ENCODE assay signal across 8 mouse cellular contexts in the genomic region with DNA sequence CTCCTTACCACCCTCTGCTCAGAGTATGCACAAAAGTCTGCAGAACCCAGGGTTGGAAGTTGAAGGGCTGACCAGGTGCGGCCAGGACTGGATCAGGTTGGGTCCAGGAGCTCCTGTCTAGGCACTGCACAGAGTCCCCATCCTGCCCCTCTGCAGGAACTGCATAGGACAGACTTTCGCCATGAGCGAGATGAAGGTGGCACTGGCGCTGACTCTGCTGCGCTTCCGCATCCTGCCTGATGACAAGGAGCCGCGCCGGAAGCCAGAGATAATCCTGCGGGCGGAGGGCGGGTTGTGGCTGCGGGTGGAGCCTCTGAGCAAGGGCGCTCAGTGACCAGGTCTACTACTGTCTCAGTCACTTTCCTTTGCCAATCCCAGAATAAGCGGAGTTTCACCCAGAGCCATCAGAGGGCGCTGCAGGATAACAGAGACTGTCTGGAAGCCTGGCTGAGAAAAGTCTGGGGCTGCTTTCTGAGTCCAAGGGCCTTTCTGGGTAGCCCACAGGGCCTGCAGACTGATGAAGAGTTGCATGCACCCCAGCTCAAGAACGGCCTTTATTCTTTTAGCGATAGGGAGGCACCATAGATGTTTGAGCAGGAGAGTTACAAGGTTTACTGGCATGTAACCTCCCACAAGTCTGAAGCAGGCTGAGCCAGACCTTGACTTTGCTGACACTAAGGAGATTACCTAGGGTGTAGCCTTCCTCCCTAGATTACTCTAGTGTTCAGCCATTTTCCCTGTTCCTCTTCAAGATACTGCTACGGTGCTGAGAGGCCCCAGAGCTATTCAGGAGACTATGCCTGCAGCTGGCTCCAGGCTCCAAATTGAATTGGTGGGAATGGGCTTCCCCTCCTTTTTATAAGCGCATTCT. TPM values are rescaled to one million over a fixed set of nuclear protein-coding genes. Genes with fewer than 3 reads are reported as not detected.
DNase-seq lines count a peak whose midpoint lies in the region; ATAC-seq and TF ChIP-seq lines count a peak whose summit lies in the region.

No protein-coding gene starts in this region.

- WGBS in heart, embryonic 14.5 days = 12% methylated on average over 20 of the region's 20 CpGs
- 39% methylated on average over 20 of the region's 20 CpGs for WGBS in liver, adult 2 months
- WGBS in stomach, embryonic 15.5 days = 13% methylated on average over 20 of the region's 20 CpGs

- dilution Hi-C loops in CH12.LX (cut with MboI; ENCODE audit: extremely low pct_ligation_motif_present, extremely low pct_unique_long_range_greater_than_20kb, low sequenced_read_pairs) = no loop called here

- H3K4me2 ChIP-seq in CH12.LX (ENCODE audit: insufficient read depth, low read depth, poor library complexity, severe bottlenecking) = peak overlapping the region; percentile 18
- H3K4me2 ChIP-seq in heart, embryonic 14.5 days (ENCODE audit: low read length) = peak overlapping the region; percentile 64
- peak overlapping the region; percentile 51 for H3K4me2 ChIP-seq in stomach, embryonic 15.5 days

- DNase-seq in CH12.LX (ENCODE audit: extremely low read depth) = peak; percentile 98
- peak; percentile 89 for DNase-seq in brain, embryonic 14.5 days (ENCODE audit: low read depth)
- peak; percentile 82 for DNase-seq in kidney, postnatal 10 days
- peak; percentile 54 for DNase-seq in liver, adult 2 months (ENCODE audit: extremely low read depth, low read depth, low spot score)

- in situ Hi-C loops in CH12.LX (cut with MboI; ENCODE audit: low pct_ligation_motif_present, low pct_unique_long_range_greater_than_20kb, low sequenced_read_pairs) = no loop called here

- H3K27me3 ChIP-seq in CH12.LX (replicated peaks) = no peaks in the 10 kb centered on the region
- no peaks in the 10 kb centered on the region for H3K27me3 ChIP-seq in erythroblast, embryonic 14.5 days (ENCODE audit: control insufficient read depth)
- no peaks in the 10 kb centered on the region for H3K27me3 ChIP-seq in heart, embryonic 14.5 days (ENCODE audit: control insufficient read depth, insufficient read depth, low read length)
- H3K27me3 ChIP-seq in liver, adult 2 months (ENCODE audit: control insufficient read depth, insufficient read depth, low read length) = no peaks in the 10 kb centered on the region
- no peaks in the 10 kb centered on the region for H3K27me3 ChIP-seq in stomach, embryonic 15.5 days (replicated peaks)

- peak overlapping the region; percentile 26 for H3K9ac ChIP-seq in CH12.LX (ENCODE audit: insufficient read depth, low read depth)
- peak overlapping the region; percentile 46; the same call in 1 of the 2 replicates for H3K9ac ChIP-seq in heart, embryonic 14.5 days (ENCODE audit: low read length)
- H3K9ac ChIP-seq in liver, adult 2 months (ENCODE audit: low read depth, low read length) = no peak overlapping the region
- no peak overlapping the region for H3K9ac ChIP-seq in stomach, embryonic 15.5 days

- peak; percentile 37 to 91; a peak in 3 of 4 replicates for TF ChIP-seq CTCF in CH12.LX (conservative IDR thresholded peaks at IDR 0.05 in 1 of 2, IDR thresholded peaks at IDR 0.05 in 1 of 2; ENCODE audit: low read depth in 2 of 2, low read length in 2 of 2)
- TF ChIP-seq CTCF in brain, embryonic 14.5 days (IDR thresholded peaks at IDR 0.05; ENCODE audit: borderline replicate concordance, extremely low read depth, insufficient read depth, insufficient read length) = peak; percentile 78
- peak; percentile 73 for TF ChIP-seq CTCF in liver, adult 2 months (IDR thresholded peaks at IDR 0.05; ENCODE audit: low read depth, low read length)

- peak; percentile 92 for TF ChIP-seq RAD21 in CH12.LX (IDR thresholded peaks at IDR 0.05; ENCODE audit: low read depth, low read length)

- H3K36me3 ChIP-seq in CH12.LX (replicated peaks in 1 of 2; ENCODE audit: control insufficient read depth in 1 of 2, insufficient read depth in 1 of 2, low read length in 1 of 2) = peaks cover 8 to 20% of the 10 kb centered on the region in 2 experiments
- no peaks in the 10 kb centered on the region for H3K36me3 ChIP-seq in erythroblast, embryonic 14.5 days (ENCODE audit: control insufficient read depth)
- no peaks in the 10 kb centered on the region for H3K36me3 ChIP-seq in heart, embryonic 14.5 days (ENCODE audit: control insufficient read depth, insufficient read depth, low read length)
- H3K36me3 ChIP-seq in liver, adult 2 months (ENCODE audit: control insufficient read depth, insufficient read depth, low read length) = no peaks in the 10 kb centered on the region
- H3K36me3 ChIP-seq in stomach, embryonic 15.5 days = no peaks in the 10 kb centered on the region

- no peak for TF ChIP-seq EP300 in CH12.LX (IDR thresholded peaks at IDR 0.05; ENCODE audit: low read length)

- H3K4me3 ChIP-seq in CH12.LX (replicated peaks in 1 of 3; ENCODE audit: low read depth in 2 of 3, low read length in 2 of 3, poor library complexity in 1 of 3) = peak overlapping the region; percentile 42 to 72 (median 65)
- H3K4me3 ChIP-seq in erythroblast, embryonic 14.5 days (replicated peaks) = peak overlapping the region; percentile 44
- H3K4me3 ChIP-seq in heart, embryonic 14.5 days (ENCODE audit: control insufficient read depth in 1 of 2, insufficient read depth in 1 of 2, low read depth in 1 of 2, low read length in 2 of 2) = peak overlapping the region; percentile 30 to 41
- peak overlapping the region; percentile 16; the same call in 1 of the 2 replicates for H3K4me3 ChIP-seq in liver, adult 2 months (ENCODE audit: insufficient read depth, low read depth, low read length)
- H3K4me3 ChIP-seq in stomach, embryonic 15.5 days (replicated peaks) = peak overlapping the region; percentile 26; the same call in 1 of the 2 replicates

- no peaks in the 10 kb centered on the region for H3K79me2 ChIP-seq in CH12.LX (replicated peaks; ENCODE audit: control insufficient read depth, extremely low read depth, insufficient read depth, poor library complexity, severe bottlenecking)
- H3K79me2 ChIP-seq in liver, adult 2 months (ENCODE audit: control insufficient read depth, insufficient read depth, low read length) = no peaks in the 10 kb centered on the region

- no peaks in the 10 kb centered on the region for H3K9me3 ChIP-seq in CH12.LX (replicated peaks; ENCODE audit: low read length)
- H3K9me3 ChIP-seq in erythroblast, embryonic 14.5 days (ENCODE audit: control insufficient read depth, low read length) = no peaks in the 10 kb centered on the region
- no peaks in the 10 kb centered on the region for H3K9me3 ChIP-seq in heart, embryonic 14.5 days (ENCODE audit: control insufficient read depth, low read length)
- no peaks in the 10 kb centered on the region for H3K9me3 ChIP-seq in stomach, embryonic 15.5 days

- peak; percentile 64; the same call in 1 of the 2 replicates for TF ChIP-seq POLR2A in CH12.LX (IDR thresholded peaks at IDR 0.05; ENCODE audit: low read depth, low read length)
- TF ChIP-seq POLR2A in brain, embryonic 14.5 days (IDR thresholded peaks at IDR 0.05; ENCODE audit: borderline replicate concordance, extremely low read depth, insufficient read depth, insufficient read length, poor library complexity, severe bottlenecking) = no peak
- no peak for TF ChIP-seq POLR2A in liver, adult 2 months (IDR thresholded peaks at IDR 0.05; ENCODE audit: extremely low read depth, insufficient read depth, low read length)

- H3K27ac ChIP-seq in CH12.LX (ENCODE audit: insufficient read depth, low read depth) = no peak overlapping the region
- H3K27ac ChIP-seq in heart, embryonic 14.5 days (replicated peaks in 1 of 2; ENCODE audit: control insufficient read depth in 1 of 2, insufficient read depth in 1 of 2, low read depth in 2 of 2, low read length in 2 of 2) = no peak overlapping the region
- no peak overlapping the region for H3K27ac ChIP-seq in liver, adult 2 months (replicated peaks; ENCODE audit: insufficient read depth, low read depth, low read length)
- no peak overlapping the region for H3K27ac ChIP-seq in stomach, embryonic 15.5 days

- peaks cover 2 to 35% of the 10 kb centered on the region in 2 experiments; a peak in 3 of 4 replicates for H3K4me1 ChIP-seq in CH12.LX (ENCODE audit: control insufficient read depth in 1 of 2, insufficient read depth in 2 of 2)
- peaks cover 4% of the 10 kb centered on the region for H3K4me1 ChIP-seq in erythroblast, embryonic 14.5 days (ENCODE audit: control insufficient read depth)
- peaks cover 0 to 4% of the 10 kb centered on the region in 2 experiments; a peak in 2 of 4 replicates for H3K4me1 ChIP-seq in heart, embryonic 14.5 days (ENCODE audit: control insufficient read depth in 2 of 2, insufficient read depth in 2 of 2, low read length in 2 of 2)
- no peaks in the 10 kb centered on the region for H3K4me1 ChIP-seq in liver, adult 2 months (ENCODE audit: control insufficient read depth, insufficient read depth, low read length)
- peaks cover 8% of the 10 kb centered on the region; the same call in 1 of the 2 replicates for H3K4me1 ChIP-seq in stomach, embryonic 15.5 days

- ATAC-seq in heart, embryonic 14.5 days (ENCODE audit: insufficient number of reproducible peaks, insufficient read depth, low FRiP score, low read depth) = 0 out of 2 replicates have a peak, but pooled peaks have one; percentile 31
- ATAC-seq in monocyte, adult 5-6 weeks (replicated peaks; ENCODE audit: insufficient number of reproducible peaks, low FRiP score, low TSS enrichment, poor library complexity, severe bottlenecking) = peak; percentile 68
- peak; percentile 68; the same call in 1 of the 2 replicates for ATAC-seq in stomach, embryonic 15.5 days (ENCODE audit: insufficient read depth, low FRiP score, low read depth)

RNA-seq across cellular contexts. Expression of gene Cyp4f16, which starts 14.8 kb away (rescaled TPM):
- total RNA-seq in CH12.LX (2012; rRNA removed) (30.0 TPM in 2 replicates), CH12.LX (2014; rRNA removed) (28.1 and 28.3 TPM in 2 replicates)
- 31.2 and 33.9 TPM in 2 replicates for polyA plus RNA-seq in CH12.LX (2012; ENCODE audit: insufficient read length, low read depth)
- 21.6 and 37.0 TPM in 2 replicates for polyA plus RNA-seq in brain, embryonic 14.5 days (2012; rRNA removed)
- polyA plus RNA-seq in erythroblast, embryonic 14.5 days (2012) = 0.02 TPM in 1 of 2 replicates, not detected in the other
- 13.8 and 15.2 TPM in 2 replicates for polyA plus RNA-seq in heart, embryonic 14.5 days (2014; fragmentation: Nextera tagmentation; extraction: Ambion mirVana)
- total RNA-seq in liver, adult 2 months (2014; rRNA removed) = 4.1 and 4.9 TPM in 2 replicates
- 3.4 and 5.1 TPM in 2 replicates for polyA plus RNA-seq in liver, adult 2 months (2012; rRNA removed)
- 94.6 to 125 TPM (median 116 TPM) in 3 replicates for total RNA-seq in monocyte, adult 5-6 weeks (2017)
- 24.6 and 26.6 TPM in 2 replicates for polyA plus RNA-seq in stomach, embryonic 15.5 days (2015; fragmentation: Nextera tagmentation; extraction: Ambion mirVana)

RNA-seq across cellular contexts. Expression of gene Cyp4f17, which starts 45.3 kb away (rescaled TPM):
- total RNA-seq in CH12.LX (2012; rRNA removed) (2.2 and 3.3 TPM in 2 replicates), CH12.LX (2014; rRNA removed) (4.1 and 4.4 TPM in 2 replicates)
- 3.6 and 4.8 TPM in 2 replicates for polyA plus RNA-seq in CH12.LX (2012; ENCODE audit: insufficient read length, low read depth)
- polyA plus RNA-seq in brain, embryonic 14.5 days (2012; rRNA removed) = 13.4 and 14.5 TPM in 2 replicates
- polyA plus RNA-seq in erythroblast, embryonic 14.5 days (2012) = not detected in 2 replicates
- 8.3 and 8.6 TPM in 2 replicates for polyA plus RNA-seq in heart, embryonic 14.5 days (2014; fragmentation: Nextera tagmentation; extraction: Ambion mirVana)
- 10.2 and 14.1 TPM in 2 replicates for total RNA-seq in liver, adult 2 months (2014; rRNA removed)
- 18.7 and 20.1 TPM in 2 replicates for polyA plus RNA-seq in liver, adult 2 months (2012; rRNA removed)
- 0.11 to 1.2 TPM (median 1.1 TPM) in 3 replicates for total RNA-seq in monocyte, adult 5-6 weeks (2017)
- polyA plus RNA-seq in stomach, embryonic 15.5 days (2015; fragmentation: Nextera tagmentation; extraction: Ambion mirVana) = 6.5 and 7.4 TPM in 2 replicates

Comparison
In these comparisons a context has a peak if more than half of its experiments do, and no peak if none do; other contexts are left out.
1. H3K9ac ChIP-seq: peak in CH12.LX (single experiment) and heart, embryonic 14.5 days (single experiment); none in liver, adult 2 months (single experiment) and stomach, embryonic 15.5 days (single experiment).
2. Peak in every context shown above with its lines, with median percentiles within 50 percentile points of each other: DNase-seq, H3K4me2 ChIP-seq, H3K4me3 ChIP-seq, CTCF ChIP-seq and ATAC-seq.